Mouse (Mus musculus): ENCODE data around the gene Ap1g1. TPM values are rescaled to one million over a fixed set of nuclear protein-coding genes. Genes with fewer than 3 reads are reported as not detected.
"Not testable (repeated sequence)": the region's sequence is repeated elsewhere in the genome, so short reads cannot be mapped to it uniquely, and the experiment has no call there.

The Ap1g1 gene
- polyA plus RNA-seq, 1 experiment from 2014 or later, result 52.9 TPM

DNA sequence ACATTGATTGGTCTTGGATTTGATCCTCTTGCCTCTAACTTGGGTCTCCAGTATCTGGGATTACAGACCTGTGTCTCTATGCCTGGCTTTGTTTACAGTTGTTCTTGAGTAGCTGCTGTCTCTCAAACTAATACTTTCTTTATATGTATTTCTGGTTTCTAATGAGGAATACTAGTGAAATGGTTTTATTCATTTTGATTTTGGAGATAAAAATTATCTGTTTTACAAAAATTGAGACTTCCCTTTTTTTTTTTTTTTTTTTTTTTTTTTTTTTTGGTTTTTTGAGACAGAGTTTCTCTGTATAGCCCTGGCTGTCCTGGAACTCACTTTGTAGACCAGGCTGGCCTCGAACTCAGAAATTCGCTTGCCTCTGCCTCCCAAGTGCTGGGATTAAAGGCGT lies 95.4 kb downstream of the Ap1g1 start:
- 84% methylated on average over 3 of the region's 3 CpGs for WGBS
- not testable (repeated sequence) for H3K27ac ChIP-seq
- peaks cover 21% of the 10 kb centered on the region; the same call in 1 of the 2 replicates for H3K4me1 ChIP-seq

DNA sequence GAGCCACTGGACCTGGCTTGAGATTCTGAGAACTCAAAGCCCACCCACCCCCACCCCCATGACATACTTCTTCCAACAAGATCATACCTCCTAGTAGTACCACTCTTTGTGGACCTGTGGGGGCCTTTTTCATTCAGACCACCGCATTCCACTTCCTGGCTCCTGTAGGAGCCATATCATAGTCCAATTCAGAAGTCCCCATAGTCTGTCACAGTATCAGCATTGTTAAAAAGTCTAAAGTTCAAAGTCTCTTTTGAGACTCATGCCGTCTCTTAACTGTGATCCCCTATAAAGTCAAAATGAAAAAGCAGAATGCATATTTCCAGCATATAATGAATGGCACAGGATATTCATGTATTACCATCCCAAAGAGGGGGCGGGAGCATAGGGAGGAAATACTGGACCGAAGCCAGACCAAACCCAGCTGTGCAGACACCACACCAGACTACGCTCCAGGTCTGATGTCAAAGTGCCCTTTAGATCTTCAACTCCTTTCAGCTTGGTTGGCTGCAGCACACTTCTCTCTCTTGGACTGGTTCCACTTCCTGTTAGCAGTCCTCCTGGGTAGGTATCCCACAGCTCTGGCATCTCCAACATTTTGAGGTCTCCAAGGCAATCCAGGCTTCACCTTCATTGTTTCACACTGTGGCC lies 101.8 kb downstream of the Ap1g1 start:
- no peaks in the 10 kb centered on the region for H3K4me1 ChIP-seq
- no peak overlapping the region for H3K27ac ChIP-seq
- H3K36me3 ChIP-seq (replicated peaks), result 0 out of 2 replicates have a peak, but pooled peaks cover 10% of the 10 kb centered on the region
- WGBS, result 92% methylated on average over 5 of the region's 5 CpGs
- no peaks in the 10 kb centered on the region for H3K27me3 ChIP-seq (replicated peaks)
- no peak overlapping the region for H3K9ac ChIP-seq
- ATAC-seq (replicated peaks), result no peak
- H3K4me3 ChIP-seq, result no peak overlapping the region
- H3K4me2 ChIP-seq, result no peak overlapping the region
- H3K9me3 ChIP-seq, result no peaks in the 10 kb centered on the region

More for the DNA sequence above, 95.4 kb downstream of the Ap1g1 start:
- not testable (repeated sequence) for H3K9ac ChIP-seq; H3K9me3 ChIP-seq; H3K4me2 ChIP-seq; H3K4me3 ChIP-seq; ATAC-seq (replicated peaks); H3K27me3 ChIP-seq (replicated peaks); H3K36me3 ChIP-seq (replicated peaks)

DNA sequence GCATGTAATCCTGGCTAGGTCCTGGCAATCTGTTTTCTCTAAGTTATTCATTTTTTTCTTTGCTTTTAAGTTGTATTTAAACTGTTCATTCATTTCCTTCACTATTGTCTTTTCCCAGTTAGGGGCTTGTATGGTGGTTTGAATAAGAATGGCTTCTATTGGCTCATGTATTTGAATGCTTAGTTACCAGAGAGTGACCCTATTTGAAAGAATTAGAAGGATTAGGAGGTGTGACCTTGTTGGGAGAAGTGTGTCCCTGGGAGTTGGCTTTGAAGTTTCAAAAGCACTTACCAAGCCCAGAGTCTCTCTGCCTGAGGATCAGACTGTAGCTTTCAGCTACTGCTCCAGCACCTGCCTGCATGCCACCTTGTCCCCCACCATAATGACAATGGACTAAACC lies 106.9 kb downstream of the Ap1g1 start:
- no peak for ATAC-seq (replicated peaks)

GRCm38 (mm10) chr8:109889211-109889610 lies 110.9 kb downstream of the Ap1g1 start:
- no peak overlapping the region for H3K4me2 ChIP-seq
- ATAC-seq (replicated peaks), result no peak
- no peak overlapping the region for H3K9ac ChIP-seq
- H3K27ac ChIP-seq, result no peak overlapping the region
- no peaks in the 10 kb centered on the region for H3K27me3 ChIP-seq (replicated peaks)
- WGBS, result 100% methylated on average over 1 of the region's 1 CpGs
- H3K9me3 ChIP-seq, result no peaks in the 10 kb centered on the region
- H3K36me3 ChIP-seq (replicated peaks), result peaks cover 15% of the 10 kb centered on the region; the same call in 1 of the 2 replicates
- no peaks in the 10 kb centered on the region for H3K4me1 ChIP-seq
- H3K4me3 ChIP-seq, result no peak overlapping the region

More for the DNA sequence above, 106.9 kb downstream of the Ap1g1 start:
- Histone ChIP-seq H3K27me3 (replicated peaks) (no peaks in the 10 kb centered on the region), H3K4me2 (no peak overlapping the region), H3K4me3 (no peak overlapping the region), H3K36me3 (replicated peaks) (0 out of 2 replicates have a peak, but pooled peaks cover 9% of the 10 kb centered on the region), H3K9me3 (no peaks in the 10 kb centered on the region), H3K4me1 (no peaks in the 10 kb centered on the region), H3K9ac (no peak overlapping the region), H3K27ac (no peak overlapping the region)

- Histone ChIP-seq H3K4me3 (no peak overlapping the region), H3K9me3 (no peaks in the 10 kb centered on the region), H3K9ac (no peak overlapping the region), H3K27ac (no peak overlapping the region), H3K36me3 (replicated peaks) (peaks cover 10% of the 10 kb centered on the region; the same call in 1 of the 2 replicates), H3K27me3 (replicated peaks) (no peaks in the 10 kb centered on the region), H3K4me2 (no peak overlapping the region), H3K4me1 (no peaks in the 10 kb centered on the region)
- ATAC-seq (replicated peaks), result no peak
- 94% methylated on average over 3 of the region's 3 CpGs for WGBS
Measured at GRCm38 (mm10) chr8:109890794-109891585, 112.6 kb downstream of the Ap1g1 start.

- Histone ChIP-seq H3K36me3 (replicated peaks) (peaks cover 10% of the 10 kb centered on the region; the same call in 1 of the 2 replicates), H3K9ac (no peak overlapping the region), H3K4me3 (no peak overlapping the region), H3K27ac (no peak overlapping the region), H3K4me2 (no peak overlapping the region), H3K4me1 (no peaks in the 10 kb centered on the region), H3K27me3 (replicated peaks) (no peaks in the 10 kb centered on the region), H3K9me3 (no peaks in the 10 kb centered on the region)
- 100% methylated on average over 1 of the region's 1 CpGs for WGBS
- no peak for ATAC-seq (replicated peaks)
Measured at GRCm38 (mm10) chr8:109894636-109895035, 116.3 kb downstream of the Ap1g1 start.

DNA sequence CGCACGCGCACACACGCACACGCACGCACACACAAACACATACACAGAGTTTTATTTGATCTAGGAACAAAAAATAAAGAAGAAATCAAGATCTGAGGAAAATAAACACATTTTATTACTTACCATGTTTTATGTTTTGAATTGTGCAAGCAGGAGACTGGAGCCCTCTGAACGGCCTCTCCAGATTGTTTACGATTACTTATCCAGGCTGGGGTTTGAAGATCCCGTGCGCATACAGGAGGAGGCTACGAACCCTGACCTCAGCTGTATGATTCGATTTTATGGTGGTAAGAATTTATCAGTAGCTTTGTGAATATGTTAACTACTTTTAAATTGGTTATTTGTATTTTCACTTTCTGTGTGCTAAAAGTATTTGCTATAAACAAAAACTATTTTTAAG lies 117.0 kb downstream of the Ap1g1 start:
- Histone ChIP-seq H3K36me3 (replicated peaks) (peaks cover 10% of the 10 kb centered on the region; the same call in 1 of the 2 replicates), H3K9ac (no peak overlapping the region), H3K9me3 (no peaks in the 10 kb centered on the region), H3K4me3 (no peak overlapping the region), H3K27me3 (replicated peaks) (no peaks in the 10 kb centered on the region), H3K4me2 (no peak overlapping the region), H3K27ac (no peak overlapping the region), H3K4me1 (no peaks in the 10 kb centered on the region)
- no peak for ATAC-seq (replicated peaks)
- WGBS, result 95% methylated on average over 12 of the region's 12 CpGs

- Histone ChIP-seq H3K27ac (no peak overlapping the region), H3K36me3 (replicated peaks) (peaks cover 4% of the 10 kb centered on the region), H3K4me3 (no peak overlapping the region), H3K27me3 (replicated peaks) (no peaks in the 10 kb centered on the region), H3K9me3 (no peaks in the 10 kb centered on the region), H3K4me1 (no peaks in the 10 kb centered on the region), H3K9ac (no peak overlapping the region), H3K4me2 (no peak overlapping the region)
- no peak for ATAC-seq (replicated peaks)
Measured at GRCm38 (mm10) chr8:109902379-109902778, 124.0 kb downstream of the Ap1g1 start.

- no peak for ATAC-seq (replicated peaks)
- H3K9ac ChIP-seq, result no peak overlapping the region
- no peaks in the 10 kb centered on the region for H3K9me3 ChIP-seq
- no peak overlapping the region for H3K27ac ChIP-seq
- H3K27me3 ChIP-seq (replicated peaks), result no peaks in the 10 kb centered on the region
- WGBS, result 87% methylated on average over 10 of the region's 10 CpGs
- no peak overlapping the region for H3K4me3 ChIP-seq
- no peaks in the 10 kb centered on the region for H3K4me1 ChIP-seq
- H3K36me3 ChIP-seq (replicated peaks), result peaks cover 8% of the 10 kb centered on the region
- no peak overlapping the region for H3K4me2 ChIP-seq
Measured at GRCm38 (mm10) chr8:109903909-109904469, 125.6 kb downstream of the Ap1g1 start.

DNA sequence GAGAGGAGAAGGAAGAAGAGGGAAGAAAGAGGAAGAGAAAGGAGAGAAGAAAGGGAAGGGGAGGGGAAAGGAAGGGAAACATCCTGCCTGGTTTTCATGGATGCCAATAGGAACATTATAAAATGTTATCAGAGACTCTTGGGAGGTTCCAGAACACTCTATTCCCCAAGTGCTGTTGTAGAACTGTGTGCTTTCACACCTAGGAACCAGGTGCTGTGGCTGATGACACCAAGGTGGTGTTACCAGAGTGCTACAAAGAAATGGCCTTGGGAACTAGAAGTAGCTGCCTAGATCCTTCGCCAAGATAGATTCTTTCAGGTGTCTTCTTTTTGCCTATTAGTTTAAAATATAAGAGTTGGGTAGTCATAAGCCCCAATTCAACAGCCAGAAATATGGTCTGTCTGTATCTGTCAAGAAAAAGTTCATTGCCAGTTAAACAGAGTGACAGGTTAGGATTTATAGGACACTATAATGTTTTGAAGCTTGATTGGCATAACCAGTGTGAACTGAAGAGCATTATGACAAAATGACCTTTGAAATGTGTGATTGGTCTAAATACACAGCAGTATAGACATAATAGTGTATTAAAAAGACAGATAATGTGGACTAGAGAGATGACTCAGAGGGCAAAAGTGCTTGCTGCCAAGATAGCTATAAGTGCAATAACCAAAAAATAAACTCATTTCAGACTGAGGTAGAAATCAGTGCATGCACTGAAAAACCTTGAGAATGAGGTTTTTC lies 126.7 kb downstream of the Ap1g1 start:
- Histone ChIP-seq H3K9me3 (no peaks in the 10 kb centered on the region), H3K36me3 (replicated peaks) (peaks cover 15% of the 10 kb centered on the region), H3K4me1 (no peaks in the 10 kb centered on the region), H3K27me3 (replicated peaks) (no peaks in the 10 kb centered on the region), H3K4me3 (no peak overlapping the region), H3K27ac (no peak overlapping the region), H3K9ac (no peak overlapping the region), H3K4me2 (no peak overlapping the region)
- ATAC-seq (replicated peaks), result no peak
- WGBS, result 90% methylated on average over 1 of the region's 1 CpGs

GRCm38 (mm10) chr8:109906907-109907306 lies 128.6 kb downstream of the Ap1g1 start:
- no peak overlapping the region for H3K4me2 ChIP-seq
- H3K4me3 ChIP-seq, result no peak overlapping the region
- ATAC-seq (replicated peaks), result no peak
- no peaks in the 10 kb centered on the region for H3K9me3 ChIP-seq
- H3K27ac ChIP-seq, result no peak overlapping the region
- 95% methylated on average over 3 of the region's 3 CpGs for WGBS
- H3K9ac ChIP-seq, result no peak overlapping the region
- H3K36me3 ChIP-seq (replicated peaks), result peaks cover 15% of the 10 kb centered on the region
- no peaks in the 10 kb centered on the region for H3K27me3 ChIP-seq (replicated peaks)
- no peaks in the 10 kb centered on the region for H3K4me1 ChIP-seq

DNA sequence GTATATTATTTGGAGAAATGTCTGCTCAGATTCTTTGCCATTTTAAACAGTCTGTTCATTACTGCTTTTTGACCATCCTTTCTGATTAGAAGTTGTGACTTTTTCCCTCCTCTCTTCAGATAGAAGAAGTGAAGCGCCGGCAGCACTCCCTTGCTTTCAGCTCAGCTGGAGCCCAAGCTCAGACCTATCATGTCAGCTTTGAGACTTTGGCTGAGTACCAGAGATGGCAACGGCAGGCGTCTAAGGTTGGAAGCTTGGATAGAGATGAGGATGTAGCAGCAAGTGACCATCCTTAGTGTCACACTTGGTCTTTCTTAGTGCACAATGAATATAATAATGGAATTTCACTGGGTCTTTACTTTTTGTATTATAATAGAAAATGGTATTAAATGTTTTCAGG lies 129.0 kb downstream of the Ap1g1 start:
- ATAC-seq (replicated peaks), result no peak
- Histone ChIP-seq H3K4me3 (no peak overlapping the region), H3K9ac (no peak overlapping the region), H3K4me1 (no peaks in the 10 kb centered on the region), H3K36me3 (replicated peaks) (peaks cover 15% of the 10 kb centered on the region), H3K9me3 (no peaks in the 10 kb centered on the region), H3K27ac (no peak overlapping the region), H3K27me3 (replicated peaks) (no peaks in the 10 kb centered on the region), H3K4me2 (no peak overlapping the region)
- WGBS, result 93% methylated on average over 4 of the region's 4 CpGs

All from midbrain, embryonic 15.5 days (tissue).